Mouse (Mus musculus): ENCODE results near the gene Map4k5. TPM values are rescaled to one million over a fixed set of nuclear protein-coding genes. Genes with fewer than 3 reads are reported as not detected.

Gene Map4k5
- total RNA-seq, 2 experiments from 2014 or later: 45.8 to 48.9 TPM

- peak in 1 of 2 experiments; percentile 49 for DNase-seq (ENCODE audit: low spot score in 2 of 2)
Observed at GRCm38 (mm10) chr12:69789766-69790529, 103.1 kb downstream of the Map4k5 start.

DNA sequence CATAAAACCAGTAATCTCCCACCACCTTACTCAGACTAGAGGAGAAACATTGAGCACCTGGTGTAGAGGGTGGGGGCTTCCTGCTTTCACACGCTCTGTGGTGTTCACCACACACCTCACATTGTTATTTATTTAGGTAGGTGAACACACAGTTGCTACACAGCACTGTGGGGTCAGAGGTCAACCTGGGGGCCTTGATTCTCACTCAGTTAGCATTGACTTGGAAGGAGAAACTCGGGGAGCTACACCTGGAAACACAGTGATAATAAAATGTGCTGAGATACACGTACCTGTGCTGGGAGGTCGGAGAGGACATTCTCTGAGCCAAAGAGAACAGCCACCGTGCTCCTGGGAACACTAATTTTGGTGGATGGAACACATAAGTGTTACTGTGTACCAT, 104.6 kb downstream of the Map4k5 start:
- no peak for DNase-seq (ENCODE audit: low spot score in 2 of 2)

- no peak for DNase-seq (ENCODE audit: low spot score in 2 of 2)
Observed at GRCm38 (mm10) chr12:69785471-69785870, 107.5 kb downstream of the Map4k5 start.

DNA sequence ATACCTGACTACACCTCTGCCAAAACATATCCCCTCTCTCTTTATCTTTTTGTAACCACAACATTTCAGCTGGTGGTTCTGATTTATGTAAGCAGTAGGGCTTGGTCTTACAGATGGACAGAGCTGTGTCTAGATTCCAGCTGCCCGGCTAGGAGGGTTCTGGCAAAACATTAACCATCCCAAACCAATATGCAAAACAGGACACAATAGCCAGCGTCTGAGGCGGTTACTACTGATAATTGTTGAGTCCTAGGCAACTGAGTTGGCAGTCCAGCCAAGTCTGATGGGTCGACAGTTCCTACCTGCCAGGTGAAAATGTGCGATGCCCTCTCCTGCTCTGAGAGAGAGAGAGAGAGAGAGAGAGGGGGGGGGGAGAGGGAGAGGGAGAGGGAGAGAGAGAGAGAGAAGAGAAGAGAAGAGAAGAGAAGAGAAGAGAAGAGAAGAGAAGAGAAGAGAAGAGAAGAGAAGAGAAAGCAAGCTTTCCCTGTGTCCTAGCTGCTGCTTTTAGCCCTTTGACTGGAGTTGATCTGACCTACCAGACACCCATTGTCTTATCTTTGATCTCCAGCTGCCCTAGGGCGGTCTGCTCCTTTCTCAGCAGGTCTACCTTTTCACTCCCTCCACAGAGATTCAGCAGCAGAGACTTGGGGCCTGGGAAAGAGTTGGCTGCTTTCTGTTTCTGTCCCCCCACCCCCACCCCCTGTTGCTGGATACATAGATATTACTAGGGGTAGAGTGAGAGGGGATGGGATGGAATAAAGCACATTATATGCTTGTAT, 109.6 kb downstream of the Map4k5 start:
- DNase-seq (ENCODE audit: low spot score in 2 of 2): no peak

DNA sequence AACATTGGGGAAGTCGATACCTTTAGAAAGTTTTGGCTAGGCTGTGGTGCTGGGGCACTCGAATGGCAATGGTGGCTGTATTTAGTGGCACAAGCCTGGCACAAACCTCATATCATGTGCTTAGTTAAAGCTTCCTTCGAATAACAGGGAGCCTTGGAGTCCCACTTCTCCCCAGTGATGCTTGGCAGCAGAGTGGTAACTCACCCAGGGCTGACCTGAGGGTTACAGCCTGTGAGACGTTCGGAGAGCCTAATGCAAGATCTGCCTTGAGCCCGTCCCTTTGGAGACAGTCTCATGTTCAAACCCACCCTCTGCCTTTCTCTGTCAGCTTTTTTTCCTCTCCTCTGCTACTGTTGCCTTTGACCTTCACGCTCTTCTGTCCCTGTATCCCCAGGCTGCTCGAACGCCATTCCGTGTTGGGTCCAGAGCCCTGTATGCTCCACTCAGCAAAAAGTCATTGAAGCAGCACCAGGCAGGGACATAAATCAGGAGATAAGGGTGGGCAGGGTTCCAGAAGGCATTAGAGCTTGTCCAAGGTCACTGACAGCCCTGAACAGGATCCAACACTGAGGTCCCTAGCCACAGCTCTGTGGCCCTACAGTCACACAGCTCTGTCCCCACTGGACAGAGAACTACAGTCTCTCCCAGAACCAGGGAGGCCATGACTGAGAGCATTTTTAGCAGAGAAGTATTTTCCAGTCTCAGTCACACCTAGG, 110.9 kb downstream of the Map4k5 start:
- DNase-seq (ENCODE audit: low spot score in 2 of 2): no peak

DNA sequence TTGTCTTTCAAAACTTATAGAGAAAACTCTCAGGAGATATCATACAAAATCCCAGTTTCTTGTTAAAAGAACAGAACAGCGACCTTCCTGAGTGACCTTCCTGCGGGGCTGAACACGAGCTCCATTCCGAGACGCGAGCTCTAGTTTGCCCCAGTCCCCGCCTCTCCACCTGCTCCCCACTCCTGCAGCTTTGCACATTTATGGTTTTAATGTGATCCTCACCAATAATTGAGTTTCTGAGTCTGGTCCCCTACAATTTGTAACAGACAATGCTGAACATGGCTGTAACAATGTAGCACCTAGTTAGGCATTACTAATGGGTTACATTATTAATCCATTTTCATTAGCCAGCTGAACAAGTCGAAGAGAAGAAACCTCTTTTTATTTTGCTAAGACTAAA, 111.5 kb downstream of the Map4k5 start:
- DNase-seq (ENCODE audit: low spot score in 2 of 2): no peak

DNA sequence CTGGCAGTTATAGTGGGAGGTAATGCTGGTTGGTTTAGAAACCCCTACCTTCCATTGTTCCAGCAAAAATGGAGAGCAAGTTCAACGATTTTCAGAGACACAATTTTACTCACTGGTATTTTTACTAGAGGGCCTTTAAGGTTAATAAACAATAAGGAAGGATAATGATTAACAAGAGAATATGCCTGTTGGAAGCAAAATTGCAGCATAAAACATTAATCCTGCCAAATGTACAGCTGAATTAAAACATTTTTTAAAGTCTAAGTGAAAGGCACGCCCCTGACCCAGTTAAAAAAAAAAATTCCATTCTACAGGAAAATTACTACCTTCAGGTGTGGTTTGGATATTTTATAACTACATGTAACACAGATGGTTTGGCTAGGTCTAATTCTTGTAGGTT, 115.0 kb downstream of the Map4k5 start:
- DNase-seq (ENCODE audit: low spot score in 2 of 2): no peak

DNA sequence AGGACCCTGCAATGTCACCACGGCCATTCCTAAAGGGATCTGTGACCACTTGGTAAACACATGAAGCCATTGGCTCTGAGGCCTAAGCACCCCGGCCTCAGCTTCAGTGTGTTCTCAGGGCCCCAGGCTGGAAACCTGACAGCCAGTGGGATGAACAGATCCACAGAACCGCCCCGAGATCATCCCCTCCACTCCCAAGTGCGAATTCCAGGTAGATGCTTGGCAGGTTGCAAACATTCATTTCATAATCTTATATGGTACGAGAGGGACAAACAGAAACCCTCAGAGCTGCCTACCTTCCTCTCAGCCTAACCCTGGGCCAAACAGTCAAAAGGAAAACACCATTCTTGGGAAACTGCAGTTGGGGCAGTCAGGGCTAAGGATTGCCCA, 115.7 kb downstream of the Map4k5 start:
- DNase-seq (ENCODE audit: low spot score in 2 of 2): no peak

DNA sequence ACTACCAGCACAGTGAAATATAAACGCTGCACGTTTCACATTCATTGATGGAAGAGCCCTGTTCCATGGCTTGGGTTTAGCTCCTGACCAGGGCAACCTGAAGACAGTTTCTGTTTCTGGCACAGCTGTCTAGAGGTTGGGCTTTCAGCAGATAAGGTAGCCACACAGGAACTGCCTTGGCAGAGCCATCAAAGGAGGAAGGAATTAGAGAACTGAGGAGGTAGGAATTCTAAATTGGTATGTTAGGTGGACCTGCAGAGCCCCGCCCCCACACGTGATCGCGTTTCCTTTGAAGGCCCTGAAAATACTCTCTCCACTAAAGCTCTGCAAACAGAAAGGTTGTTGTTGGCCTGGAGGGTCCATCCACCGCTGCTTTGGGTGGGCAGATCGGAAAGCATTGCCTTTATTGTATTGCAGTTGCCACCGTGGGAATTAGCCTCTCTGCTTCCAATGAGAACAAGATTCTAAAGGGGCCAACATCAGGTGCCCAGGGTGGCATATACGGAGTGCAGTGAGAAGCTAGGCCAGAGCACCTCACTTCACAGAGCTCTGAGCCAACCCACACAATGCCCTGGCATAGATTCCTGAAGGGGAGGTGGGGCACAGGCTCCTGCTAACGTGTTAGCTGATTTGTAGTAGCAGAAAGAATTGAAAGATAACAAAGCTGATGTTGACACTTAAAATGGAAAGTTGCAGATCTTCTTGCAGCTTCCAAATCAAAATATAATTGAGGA, 116.2 kb downstream of the Map4k5 start:
- no peak for DNase-seq (ENCODE audit: low spot score in 2 of 2)

GRCm38 (mm10) chr12:69768841-69769240, 124.2 kb downstream of the Map4k5 start:
- no peak for DNase-seq (ENCODE audit: low spot score in 2 of 2)

GRCm38 (mm10) chr12:69767476-69768258, 125.3 kb downstream of the Map4k5 start:
- no peak for DNase-seq (ENCODE audit: low spot score in 2 of 2)

DNA sequence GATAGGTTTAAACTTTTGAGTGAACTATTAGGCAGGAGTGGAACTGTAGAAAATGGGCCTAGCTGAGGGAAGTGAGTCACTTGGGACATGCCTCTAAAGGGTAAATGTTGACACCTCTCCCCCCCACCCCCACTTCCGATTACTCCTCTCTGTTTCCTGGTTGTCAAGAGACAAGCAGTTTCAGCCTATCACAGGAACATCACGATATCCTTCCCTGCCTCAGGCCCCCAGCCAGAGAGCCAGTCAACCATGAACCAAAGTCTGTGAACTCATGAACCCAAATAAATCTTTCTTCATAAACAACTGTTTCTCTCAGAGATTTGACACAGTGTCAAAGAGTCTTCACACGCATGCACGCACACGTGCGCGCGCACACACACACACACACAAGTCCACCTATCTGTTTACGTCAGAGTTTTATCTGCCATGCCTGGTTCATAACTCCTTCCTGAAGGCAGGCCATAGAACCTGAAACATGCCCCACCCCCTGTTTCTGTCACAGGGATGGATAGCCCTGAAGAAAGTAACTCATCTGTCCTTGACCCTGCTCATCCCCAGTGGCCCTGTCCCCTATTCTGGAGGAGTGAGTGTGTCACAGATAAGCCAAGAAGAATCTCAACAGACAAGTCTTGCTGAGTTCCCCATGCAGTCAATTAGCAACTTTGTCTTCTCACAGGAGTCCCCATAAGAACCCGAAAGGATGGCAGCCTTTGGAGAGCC, 126.7 kb downstream of the Map4k5 start:
- no peak for DNase-seq (ENCODE audit: low spot score in 2 of 2)

DNA sequence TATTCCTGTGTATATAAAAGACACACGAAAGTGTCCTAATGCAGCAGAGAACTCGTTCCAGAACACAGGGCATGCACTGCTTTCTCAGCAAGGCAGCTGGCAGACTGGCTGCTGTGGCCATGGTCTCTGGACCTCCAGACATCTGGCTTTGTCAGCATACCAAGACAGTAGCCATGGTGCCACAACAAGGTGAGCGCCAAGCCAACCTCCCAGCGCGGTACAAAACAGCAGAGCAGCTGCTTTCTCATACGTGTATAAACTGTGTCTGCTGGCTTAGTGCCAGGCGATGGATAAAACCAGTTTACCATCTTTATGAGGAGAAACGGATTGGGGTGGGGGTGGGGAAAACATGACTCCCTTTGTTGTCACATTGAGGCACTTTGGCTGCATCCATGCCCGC, 127.5 kb downstream of the Map4k5 start:
- no peak for DNase-seq (ENCODE audit: low spot score in 2 of 2)

- no peak for DNase-seq (ENCODE audit: low spot score in 2 of 2)
Observed at GRCm38 (mm10) chr12:69761603-69762002, 131.4 kb downstream of the Map4k5 start.

DNA sequence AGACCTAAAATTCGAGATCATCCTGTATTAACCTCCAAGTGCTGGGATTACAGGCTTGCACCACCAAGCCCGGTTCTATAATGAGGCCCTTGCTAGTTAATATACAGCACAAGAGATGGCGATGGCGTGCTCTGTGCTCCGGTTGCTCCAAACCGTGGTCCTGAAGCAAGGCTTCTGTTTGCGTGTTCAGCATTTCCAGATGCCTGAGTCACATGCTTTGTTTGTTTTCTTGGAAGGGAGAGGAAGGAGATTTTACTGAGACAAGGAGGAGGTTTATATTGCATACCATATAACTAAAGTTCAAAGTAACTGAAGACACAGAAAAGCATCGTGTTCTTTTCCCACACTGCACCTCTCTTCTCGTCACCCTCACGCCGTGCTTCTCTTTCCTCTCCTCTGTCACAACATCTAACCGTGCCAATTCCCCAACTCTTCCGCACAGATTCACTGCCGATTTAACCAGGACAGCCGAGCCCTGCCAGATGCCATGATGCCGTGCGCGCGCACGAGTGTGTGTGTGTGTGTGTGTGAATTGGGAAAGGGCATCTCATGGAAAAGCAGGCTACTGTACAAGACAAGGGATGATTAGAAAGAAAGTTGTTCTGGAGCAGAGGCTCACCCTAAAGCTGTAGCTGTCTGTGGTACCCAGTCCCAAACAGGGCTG, 132.1 kb downstream of the Map4k5 start:
- DNase-seq (ENCODE audit: low spot score in 2 of 2): no peak

- DNase-seq (ENCODE audit: low spot score in 2 of 2): no peak
Observed at GRCm38 (mm10) chr12:69760014-69760413, 133.0 kb downstream of the Map4k5 start.

DNA sequence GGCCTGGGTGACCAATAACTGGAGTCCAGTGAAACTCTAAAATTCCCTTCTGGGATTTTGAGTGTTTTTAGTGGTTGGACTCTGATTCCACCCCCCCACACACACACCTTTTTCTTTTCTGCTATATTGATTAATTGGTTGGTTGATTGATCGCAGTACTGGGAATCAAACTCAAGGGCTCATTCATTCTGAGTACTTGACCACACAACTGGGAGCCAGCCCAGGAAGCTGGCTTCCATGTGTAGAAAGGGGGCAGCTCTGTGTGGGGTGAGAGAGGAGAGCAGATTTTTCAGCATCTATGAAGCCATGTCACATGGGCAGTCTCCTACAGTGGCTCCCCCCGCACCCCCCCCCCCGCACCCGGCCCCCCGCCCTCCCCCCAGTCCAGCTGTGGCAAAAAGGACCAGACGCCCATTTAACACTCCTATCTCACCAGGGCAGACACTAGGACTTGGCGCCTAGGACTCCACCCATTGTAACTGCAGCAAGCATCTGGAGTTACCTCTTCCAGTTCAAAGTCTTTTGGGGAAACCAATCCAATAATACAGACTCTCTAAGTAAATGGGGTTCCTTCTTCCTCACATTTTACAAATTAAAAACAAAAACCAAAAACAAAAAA, 133.6 kb downstream of the Map4k5 start:
- no peak for DNase-seq (ENCODE audit: low spot score in 2 of 2)

DNA sequence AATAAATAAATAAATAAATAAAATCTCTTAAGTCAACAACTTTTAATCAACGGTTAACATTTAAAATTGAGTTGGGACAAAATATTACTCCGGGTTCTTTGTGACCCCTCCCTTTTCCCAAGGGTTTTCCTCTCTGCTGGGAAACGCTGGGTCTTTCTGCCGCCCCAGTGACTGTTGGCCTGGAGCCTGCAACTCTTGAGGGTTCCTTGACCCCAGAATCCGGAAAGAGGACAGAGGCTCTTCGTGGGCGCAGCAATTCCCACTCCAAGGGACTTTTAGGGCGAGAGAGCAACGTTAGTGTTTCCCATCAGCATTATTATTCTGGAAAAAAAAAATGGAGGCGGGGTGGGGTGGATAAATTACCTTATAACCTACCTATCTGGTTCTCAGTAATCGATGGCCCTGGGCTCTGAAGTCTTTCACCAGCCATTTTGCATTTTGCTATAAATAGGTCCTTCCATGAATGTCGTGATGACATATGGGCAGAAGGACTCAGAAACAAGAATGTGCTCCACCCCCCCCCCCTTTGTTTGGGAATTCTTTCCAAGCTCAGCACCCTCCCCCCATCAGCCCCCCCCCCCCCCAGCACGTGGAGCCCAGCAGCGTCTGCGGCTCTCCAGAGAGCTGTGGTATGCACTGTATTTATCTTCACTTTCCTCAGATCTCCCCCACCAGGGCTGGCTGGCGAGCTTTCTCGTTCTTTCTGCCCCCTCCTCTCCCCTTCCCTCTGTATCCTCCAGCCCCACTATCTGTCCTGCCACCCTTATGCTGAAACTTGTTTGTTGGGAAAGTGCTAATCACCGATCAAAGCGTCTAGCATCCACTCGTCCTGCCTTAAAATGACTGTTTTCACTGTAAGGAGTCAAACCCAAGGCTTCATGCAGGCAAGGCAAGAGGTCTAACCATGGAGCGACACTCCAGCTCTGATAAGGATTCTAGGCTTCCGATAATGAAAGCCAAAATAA, 134.5 kb downstream of the Map4k5 start:
- no peak for DNase-seq (ENCODE audit: low spot score in 2 of 2)

Data from layer of hippocampus, adult 18-20 months (tissue).